26 mouse cellular contexts compared by ENCODE assay signal in genomic region chr7:89666361-89666760, GRCm38 (mm10). TPM values are rescaled to one million over a fixed set of nuclear protein-coding genes. Genes with fewer than 3 reads are reported as not detected.
A peak's percentile ranks its signal among the peaks of the same experiment; 100 is the strongest.
DNase-seq lines count a peak whose midpoint lies in the region; ATAC-seq and TF ChIP-seq lines count a peak whose summit lies in the region.
"Had no signal": no experiment of that assay in that cellular context is flagged by ENCODE, and none has a peak within 500 bp of the region (broad histone marks: within the 10 kb centered on the region; RNA-seq: fewer than 3 reads in every experiment).

No protein-coding gene starts in this region.

- no peak overlapping the region for H3K4me3 ChIP-seq in layer of hippocampus, adult 2 months
- H3K4me3 ChIP-seq: embryonic facial prominence, embryonic 12.5 days; embryonic facial prominence, embryonic 15.5 days; heart, adult 2 months; heart, embryonic 10.5 days; heart, embryonic 13.5 days; hindbrain, embryonic 12.5 days; hindbrain, embryonic 15.5 days had no signal

- no peak for DNase-seq in frontal cortex, postnatal 14 days (ENCODE audit: low spot score in 2 of 2)
- DNase-seq in layer of hippocampus, adult 2 months (ENCODE audit: low spot score in 2 of 2) = no peak
- DNase-seq in layer of hippocampus, postnatal 14 days (ENCODE audit: low spot score in 2 of 2) = no peak
- peak; percentile 26 for DNase-seq in right cerebral cortex, postnatal 25 days
- DNase-seq in right cerebral cortex, postnatal 10 days (ENCODE audit: low spot score in 2 of 2) = no peak
- DNase-seq in telencephalon, adult 2 months (ENCODE audit: low read depth, low spot score) = peak; percentile 65
- DNase-seq in urinary bladder, adult 18-20 months (ENCODE audit: low spot score in 2 of 2) = no peak
- DNase-seq: adrenal gland, adult 8-10 months; adrenal gland, postnatal 25 days; cerebellum, adult 18-20 months; cerebellum, adult 9-10 months; cerebellum, postnatal 14 days; forebrain, postnatal 0 days; gastrocnemius, postnatal 25 days; heart, adult 2 months; heart, postnatal 14 days had no signal

- no peak for TF ChIP-seq CTCF in layer of hippocampus, adult 2 months (conservative IDR thresholded peaks at IDR 0.05)

- ATAC-seq in frontal cortex, adult (ENCODE audit: low TSS enrichment) = peak; percentile 79
- ATAC-seq: activated CD4-positive, CD25-positive, alpha-beta regulatory T cell, adult 4 months; forebrain, embryonic 14.5 days; forebrain, postnatal 0 days had no signal

- H3K27ac ChIP-seq in layer of hippocampus, adult 2 months = peak overlapping the region; percentile 40; the same call in 1 of the 2 replicates
- H3K27ac ChIP-seq: embryonic facial prominence, embryonic 12.5 days; embryonic facial prominence, embryonic 15.5 days; heart, adult 2 months; heart, embryonic 10.5 days; heart, embryonic 13.5 days; hindbrain, embryonic 12.5 days; hindbrain, embryonic 15.5 days had no signal

RNA-seq across cellular contexts. Expression of gene Me3, which starts 34.2 kb away (rescaled TPM):
- 10 to 100 TPM; 83.3 to 90.8 TPM for total RNA-seq in layer of hippocampus, adult 2 months (2021)
- total RNA-seq in layer of hippocampus, postnatal 14 days (2021) = 10 to 100 TPM; 82.6 to 89.8 TPM
- total RNA-seq: hematopoietic stem cell, adult 5-6 weeks had no signal

Comparison
In these comparisons a context has a peak if more than half of its experiments do, and no peak if none do; other contexts are left out.
1. DNase-seq: peak in right cerebral cortex, postnatal 25 days (single experiment) and telencephalon, adult 2 months (single experiment); none in frontal cortex, postnatal 14 days (0 of 2), layer of hippocampus, adult 2 months (0 of 2), layer of hippocampus, postnatal 14 days (0 of 2), right cerebral cortex, postnatal 10 days (0 of 2) and urinary bladder, adult 18-20 months (0 of 2).